Mouse (Mus musculus): ENCODE data around the gene Ccl21a.
"Not testable (repeated sequence)": the region's sequence is repeated elsewhere in the genome, so short reads cannot be mapped to it uniquely, and the experiment has no call there.

Gene Ccl21a

GRCm38 (mm10) chr4:42773893-42774292, at the start of gene Ccl21a:
Gene Ccl21a (minus strand): TSS chr4:42773993.
- DNase-seq (ENCODE audit: low read depth) = not testable (repeated sequence)

GRCm38 (mm10) chr4:42756477-42756876, 17.3 kb downstream of the Ccl21a start, which contains the start of gene Ccl19:
Gene Ccl19 (minus strand): TSS chr4:42756577.
- not testable (repeated sequence) for DNase-seq (ENCODE audit: low read depth)

- DNase-seq (ENCODE audit: low read depth) = not testable (repeated sequence)
Measured at GRCm38 (mm10) chr4:42735245-42735644, 38.5 kb downstream of the Ccl21a start, which contains the start of gene 4930578G10Rik. Gene 4930578G10Rik (plus strand): TSS chr4:42735545.
